Mouse (Mus musculus): ENCODE results near the gene Kirrel3. TPM values are rescaled to one million over a fixed set of nuclear protein-coding genes. Genes with fewer than 3 reads are reported as not detected.

Kirrel3 gene
- polyA plus RNA-seq, 1 experiment from 2014 or later, result 1.3 TPM

GRCm38 (mm10) chr9:34688358-34688757 is 202.7 kb downstream of the Kirrel3 start:
- Histone ChIP-seq H3K4me1 (replicated peaks) (no peaks in the 10 kb centered on the region), H3K9me3 (replicated peaks) (no peaks in the 10 kb centered on the region), H3K27ac (ENCODE audit: poor library complexity, severe bottlenecking) (no peak overlapping the region), H3K9ac (no peak overlapping the region), H3K36me3 (no peaks in the 10 kb centered on the region), H3K4me2 (no peak overlapping the region), H3K27me3 (replicated peaks) (0 out of 2 replicates have a peak, but pooled peaks cover 2% of the 10 kb centered on the region), H3K4me3 (no peak overlapping the region)
- no peak for ATAC-seq (ENCODE audit: insufficient number of reproducible peaks, low FRiP score)
- 51% methylated on average over 4 of the region's 4 CpGs for WGBS

- Histone ChIP-seq H3K4me1 (replicated peaks) (no peaks in the 10 kb centered on the region), H3K9me3 (replicated peaks) (no peaks in the 10 kb centered on the region), H3K27me3 (replicated peaks) (0 out of 2 replicates have a peak, but pooled peaks cover 2% of the 10 kb centered on the region), H3K9ac (no peak overlapping the region), H3K4me3 (no peak overlapping the region), H3K36me3 (no peaks in the 10 kb centered on the region), H3K4me2 (no peak overlapping the region), H3K27ac (ENCODE audit: poor library complexity, severe bottlenecking) (no peak overlapping the region)
- WGBS, result 84% methylated on average over 3 of the region's 3 CpGs
- no peak for ATAC-seq (ENCODE audit: insufficient number of reproducible peaks, low FRiP score)
Measured at GRCm38 (mm10) chr9:34689375-34689774, 203.7 kb downstream of the Kirrel3 start.

DNA sequence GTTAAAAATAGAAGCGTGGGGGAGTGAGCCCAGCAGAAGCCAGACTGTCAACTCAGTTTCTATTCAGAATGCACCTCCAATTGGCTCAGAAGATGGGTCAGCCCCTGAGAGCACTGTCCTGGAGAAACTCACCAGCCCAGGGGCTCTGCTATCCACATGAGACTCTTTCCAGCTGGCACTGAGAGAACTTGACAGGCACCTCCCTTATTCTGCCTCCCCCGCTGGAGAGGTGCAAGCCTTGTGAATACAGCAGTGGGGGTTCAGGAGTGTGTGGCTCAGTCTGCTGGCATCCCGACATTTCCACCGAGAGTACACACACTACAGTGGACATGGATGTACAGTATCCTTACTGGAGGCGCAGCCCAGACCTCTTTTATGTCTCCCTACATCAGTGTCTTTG is 210.0 kb downstream of the Kirrel3 start:
- no peaks in the 10 kb centered on the region for H3K9me3 ChIP-seq (replicated peaks)
- H3K9ac ChIP-seq, result no peak overlapping the region
- H3K4me2 ChIP-seq, result no peak overlapping the region
- WGBS, result 52% methylated on average over 5 of the region's 5 CpGs
- H3K4me1 ChIP-seq (replicated peaks), result peaks cover 9% of the 10 kb centered on the region; the same call in 1 of the 2 replicates
- no peak for ATAC-seq (ENCODE audit: insufficient number of reproducible peaks, low FRiP score)
- H3K4me3 ChIP-seq, result no peak overlapping the region
- H3K27ac ChIP-seq (ENCODE audit: poor library complexity, severe bottlenecking), result no peak overlapping the region
- H3K36me3 ChIP-seq, result no peaks in the 10 kb centered on the region
- H3K27me3 ChIP-seq (replicated peaks), result no peaks in the 10 kb centered on the region

GRCm38 (mm10) chr9:34703547-34704300 is 218.0 kb downstream of the Kirrel3 start:
- H3K4me2 ChIP-seq, result no peak overlapping the region
- H3K9ac ChIP-seq, result no peak overlapping the region
- no peak overlapping the region for H3K4me3 ChIP-seq
- 77% methylated on average over 12 of the region's 12 CpGs for WGBS
- no peaks in the 10 kb centered on the region for H3K27me3 ChIP-seq (replicated peaks)
- no peaks in the 10 kb centered on the region for H3K9me3 ChIP-seq (replicated peaks)
- no peaks in the 10 kb centered on the region for H3K4me1 ChIP-seq (replicated peaks)
- ATAC-seq (ENCODE audit: insufficient number of reproducible peaks, low FRiP score), result no peak
- no peak overlapping the region for H3K27ac ChIP-seq (ENCODE audit: poor library complexity, severe bottlenecking)
- no peaks in the 10 kb centered on the region for H3K36me3 ChIP-seq

DNA sequence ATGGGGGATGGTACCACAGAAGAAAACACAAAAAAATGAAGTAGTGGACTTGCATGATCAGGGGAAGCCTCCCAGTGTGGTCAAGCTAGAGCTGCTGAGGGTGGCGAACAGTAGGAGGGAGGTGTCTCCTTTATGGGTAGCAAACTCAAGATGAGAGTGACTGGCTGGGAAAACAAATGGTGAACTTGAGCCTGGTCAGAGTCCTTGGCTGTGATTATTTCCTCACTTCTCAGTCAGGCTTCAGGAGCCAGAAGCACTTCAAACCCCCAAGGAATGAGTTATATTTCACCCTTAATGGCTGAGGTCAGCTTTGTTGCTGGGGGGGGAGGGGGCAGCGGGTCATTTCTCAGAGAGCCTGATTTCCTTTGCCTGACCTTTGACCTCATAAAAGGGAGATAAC is 218.7 kb downstream of the Kirrel3 start:
- no peaks in the 10 kb centered on the region for H3K36me3 ChIP-seq
- no peak overlapping the region for H3K4me2 ChIP-seq
- no peaks in the 10 kb centered on the region for H3K9me3 ChIP-seq (replicated peaks)
- H3K27me3 ChIP-seq (replicated peaks), result no peaks in the 10 kb centered on the region
- ATAC-seq (ENCODE audit: insufficient number of reproducible peaks, low FRiP score), result no peak
- no peaks in the 10 kb centered on the region for H3K4me1 ChIP-seq (replicated peaks)
- no peak overlapping the region for H3K4me3 ChIP-seq
- H3K27ac ChIP-seq (ENCODE audit: poor library complexity, severe bottlenecking), result no peak overlapping the region
- 54% methylated on average over 2 of the region's 2 CpGs for WGBS
- no peak overlapping the region for H3K9ac ChIP-seq

GRCm38 (mm10) chr9:34706350-34706873 is 220.7 kb downstream of the Kirrel3 start:
- H3K36me3 ChIP-seq, result no peaks in the 10 kb centered on the region
- 30% methylated on average over 4 of the region's 4 CpGs for WGBS
- no peak for ATAC-seq (ENCODE audit: insufficient number of reproducible peaks, low FRiP score)

DNA sequence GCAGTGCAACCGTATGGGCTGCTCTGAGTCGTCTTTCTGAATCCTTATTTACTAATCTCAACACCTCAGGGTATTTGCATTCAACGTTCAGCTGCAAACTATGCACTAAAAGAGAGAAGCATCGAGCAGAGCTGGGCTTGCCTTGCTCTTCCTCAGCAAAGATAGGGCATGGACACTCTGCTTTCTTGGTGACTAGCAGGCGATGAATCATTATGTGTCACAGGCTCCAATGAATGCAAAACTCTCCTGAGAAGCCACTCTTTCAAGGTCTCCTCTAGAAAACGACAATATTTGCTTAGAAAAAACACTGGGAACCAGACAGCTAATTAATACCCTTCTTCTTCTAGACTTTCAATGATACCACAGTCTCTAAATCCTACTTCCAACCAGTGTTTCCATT is 223.0 kb downstream of the Kirrel3 start:
- Histone ChIP-seq H3K4me1 (replicated peaks) (no peaks in the 10 kb centered on the region), H3K27me3 (replicated peaks) (no peaks in the 10 kb centered on the region), H3K4me2 (no peak overlapping the region), H3K27ac (ENCODE audit: poor library complexity, severe bottlenecking) (no peak overlapping the region), H3K4me3 (no peak overlapping the region), H3K9me3 (replicated peaks) (no peaks in the 10 kb centered on the region), H3K9ac (no peak overlapping the region), H3K36me3 (no peaks in the 10 kb centered on the region)
- no peak for ATAC-seq (ENCODE audit: insufficient number of reproducible peaks, low FRiP score)
- WGBS, result 73% methylated on average over 6 of the region's 6 CpGs

More at GRCm38 (mm10) chr9:34706350-34706873, 220.7 kb downstream of the Kirrel3 start:
- Histone ChIP-seq H3K9me3 (replicated peaks) (no peaks in the 10 kb centered on the region), H3K4me1 (replicated peaks) (no peaks in the 10 kb centered on the region), H3K27me3 (replicated peaks) (no peaks in the 10 kb centered on the region), H3K27ac (ENCODE audit: poor library complexity, severe bottlenecking) (no peak overlapping the region), H3K4me2 (no peak overlapping the region), H3K9ac (no peak overlapping the region), H3K4me3 (no peak overlapping the region)

DNA sequence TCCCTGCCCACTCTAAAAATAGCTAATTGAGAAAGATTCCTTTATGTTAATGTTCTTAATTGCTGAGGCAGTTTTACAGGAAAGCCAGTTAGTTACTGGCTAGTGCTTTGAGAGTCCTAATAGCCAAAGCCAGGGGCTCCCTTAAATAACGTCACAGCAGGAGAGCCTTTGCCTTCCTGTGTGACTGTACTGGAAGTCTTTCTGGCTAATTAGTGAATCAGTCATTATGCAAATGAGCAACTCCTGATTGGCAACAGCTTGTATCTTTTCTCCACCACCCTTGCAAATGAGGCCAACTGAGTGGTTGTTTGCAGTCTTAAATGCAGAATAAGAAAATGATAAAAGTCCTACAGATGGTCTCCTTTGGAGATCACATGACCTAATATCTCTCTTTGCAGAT is 226.3 kb downstream of the Kirrel3 start:
- Histone ChIP-seq H3K4me1 (replicated peaks) (no peaks in the 10 kb centered on the region), H3K9me3 (replicated peaks) (no peaks in the 10 kb centered on the region), H3K27me3 (replicated peaks) (no peaks in the 10 kb centered on the region; the same call in 1 of the 2 replicates), H3K4me2 (no peak overlapping the region), H3K9ac (no peak overlapping the region), H3K36me3 (no peaks in the 10 kb centered on the region), H3K4me3 (no peak overlapping the region), H3K27ac (ENCODE audit: poor library complexity, severe bottlenecking) (no peak overlapping the region)
- no peak for ATAC-seq (ENCODE audit: insufficient number of reproducible peaks, low FRiP score)
- 23% methylated on average over 1 of the region's 1 CpGs for WGBS

DNA sequence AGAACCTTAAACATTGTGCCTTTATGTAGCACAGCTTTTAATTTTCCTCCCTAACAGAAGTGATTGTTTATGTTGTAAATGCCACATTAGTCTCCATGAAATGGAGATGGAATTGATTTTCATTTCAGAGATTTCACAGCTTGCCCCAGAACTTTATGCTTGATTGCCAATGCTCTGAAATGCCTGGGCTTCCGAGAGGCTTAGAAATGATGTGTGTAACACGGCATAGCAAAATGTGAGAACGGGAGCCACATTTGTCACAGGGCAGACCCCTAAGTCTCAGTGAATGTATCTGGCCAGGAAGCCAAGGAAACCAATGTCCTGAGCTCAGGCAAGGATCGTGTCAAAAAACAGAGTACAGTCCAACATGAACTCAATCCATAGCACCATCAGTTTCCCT is 227.3 kb downstream of the Kirrel3 start:
- ATAC-seq (ENCODE audit: insufficient number of reproducible peaks, low FRiP score), result no peak
- Histone ChIP-seq H3K4me2 (no peak overlapping the region), H3K9me3 (replicated peaks) (no peaks in the 10 kb centered on the region), H3K9ac (no peak overlapping the region), H3K4me1 (replicated peaks) (no peaks in the 10 kb centered on the region), H3K4me3 (no peak overlapping the region), H3K27me3 (replicated peaks) (no peaks in the 10 kb centered on the region; the same call in 1 of the 2 replicates), H3K27ac (ENCODE audit: poor library complexity, severe bottlenecking) (no peak overlapping the region), H3K36me3 (no peaks in the 10 kb centered on the region)
- WGBS, result 78% methylated on average over 4 of the region's 4 CpGs

DNA sequence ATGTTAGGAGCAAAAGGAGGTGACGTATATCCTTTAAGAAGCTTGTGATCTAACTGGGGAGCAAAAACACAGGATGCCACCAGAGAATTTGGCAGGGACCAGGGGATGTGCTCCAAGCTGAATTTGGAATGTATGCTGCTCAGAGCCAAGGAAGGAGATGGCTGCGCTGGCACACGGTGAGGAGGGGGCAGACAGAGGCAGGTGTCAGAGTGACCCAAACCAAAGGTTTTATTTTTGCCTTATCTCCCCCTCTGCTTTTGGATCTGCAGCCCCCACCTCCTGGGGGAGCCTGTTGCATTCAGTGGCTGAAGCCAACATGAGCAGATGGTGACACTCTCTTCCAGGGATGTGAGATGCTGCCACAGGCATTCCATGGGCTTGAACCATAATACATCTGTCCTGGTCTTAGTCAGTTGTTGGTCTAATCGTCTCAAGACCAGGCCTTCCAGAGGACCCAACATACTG is 227.8 kb downstream of the Kirrel3 start:
- Histone ChIP-seq H3K9me3 (replicated peaks) (no peaks in the 10 kb centered on the region), H3K9ac (no peak overlapping the region), H3K4me2 (no peak overlapping the region), H3K27me3 (replicated peaks) (no peaks in the 10 kb centered on the region; the same call in 1 of the 2 replicates), H3K36me3 (no peaks in the 10 kb centered on the region), H3K4me1 (replicated peaks) (no peaks in the 10 kb centered on the region), H3K27ac (ENCODE audit: poor library complexity, severe bottlenecking) (no peak overlapping the region), H3K4me3 (no peak overlapping the region)
- 73% methylated on average over 4 of the region's 4 CpGs for WGBS
- no peak for ATAC-seq (ENCODE audit: insufficient number of reproducible peaks, low FRiP score)

DNA sequence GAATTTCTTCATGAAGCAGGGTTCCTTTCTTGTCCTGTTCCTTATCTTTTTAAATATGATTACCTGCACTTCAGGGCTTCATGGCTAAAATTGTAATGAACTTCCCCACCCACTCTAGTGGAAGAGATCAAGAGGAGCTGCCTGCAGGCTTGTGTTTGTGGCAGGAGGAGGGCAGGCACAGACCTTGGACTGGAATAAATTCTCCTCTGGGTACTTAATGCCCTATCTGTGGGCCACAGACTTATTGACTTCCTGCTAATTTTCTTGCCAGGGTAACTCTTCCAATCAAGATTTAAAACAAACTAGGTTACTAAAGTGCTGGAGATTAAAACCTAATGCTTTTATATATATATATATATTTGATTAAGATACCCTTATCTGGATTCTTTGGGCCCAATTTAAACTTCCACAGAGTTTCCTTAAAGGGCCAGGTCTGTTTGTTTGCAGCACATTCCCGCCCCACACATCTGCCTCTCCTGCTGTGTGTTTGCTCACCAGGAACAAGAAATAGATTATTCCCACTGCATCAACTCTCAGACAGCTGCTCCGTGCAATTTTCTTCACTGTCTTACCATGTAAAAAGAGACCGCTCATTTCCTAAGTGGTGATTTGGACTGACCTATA is 229.4 kb downstream of the Kirrel3 start:
- H3K4me1 ChIP-seq (replicated peaks), result no peaks in the 10 kb centered on the region
- H3K9me3 ChIP-seq (replicated peaks), result no peaks in the 10 kb centered on the region
- WGBS, result 52% methylated on average over 3 of the region's 3 CpGs
- no peaks in the 10 kb centered on the region; the same call in 1 of the 2 replicates for H3K27me3 ChIP-seq (replicated peaks)
- no peak for ATAC-seq (ENCODE audit: insufficient number of reproducible peaks, low FRiP score)
- H3K27ac ChIP-seq (ENCODE audit: poor library complexity, severe bottlenecking), result no peak overlapping the region
- H3K36me3 ChIP-seq, result no peaks in the 10 kb centered on the region
- no peak overlapping the region for H3K4me2 ChIP-seq
- H3K9ac ChIP-seq, result no peak overlapping the region
- no peak overlapping the region for H3K4me3 ChIP-seq

All from heart, embryonic 12.5 days (tissue).